Mouse (Mus musculus) layer of hippocampus, postnatal 14 days (tissue): ENCODE results near the gene Gtdc1. TPM values are rescaled to one million over a fixed set of nuclear protein-coding genes. Genes with fewer than 3 reads are reported as not detected.
A peak's percentile ranks its signal among the peaks of the same experiment; 100 is the strongest.

Experiments used
- DNase-seq, 2 experiments: peaks; one replicate each; pipeline ENCODE4 v3.0.0; 2021 to 2022; ENCODE audit warnings: low spot score in 2 of 2, mixed read lengths in 1 of 2
- total RNA-seq, 2 experiments: library from RNA; stranded (reverse); gene quantifications; 2 replicates each; pipeline ENCODE4 v1.2.3; 2021

The Gtdc1 gene
- total RNA-seq, 2 experiments from 2014 or later: 64.7 to 66.4 TPM

GRCm38 (mm10) chr2:44791134-44791533, 136.3 kb downstream of the Gtdc1 start:
- DNase-seq: no peak

GRCm38 (mm10) chr2:44782746-44783145, 144.7 kb downstream of the Gtdc1 start:
- no peak for DNase-seq

GRCm38 (mm10) chr2:44780961-44781360, 146.5 kb downstream of the Gtdc1 start:
- DNase-seq: no peak

GRCm38 (mm10) chr2:44763898-44764297, 163.6 kb downstream of the Gtdc1 start:
- no peak for DNase-seq

GRCm38 (mm10) chr2:44736618-44737017, 190.8 kb downstream of the Gtdc1 start:
- DNase-seq: no peak

GRCm38 (mm10) chr2:44721461-44721860, 206.0 kb downstream of the Gtdc1 start:
- DNase-seq: no peak

GRCm38 (mm10) chr2:44705883-44706615, 221.4 kb downstream of the Gtdc1 start:
- DNase-seq: peak; percentile 40 to 53

GRCm38 (mm10) chr2:44700276-44700675, 227.2 kb downstream of the Gtdc1 start:
- no peak for DNase-seq

GRCm38 (mm10) chr2:44696441-44696840, 231.0 kb downstream of the Gtdc1 start:
- DNase-seq: peak; percentile 41 to 76

- no peak for DNase-seq
Measured at GRCm38 (mm10) chr2:44693898-44694297, 233.6 kb downstream of the Gtdc1 start.

- peak in 1 of 2 experiments; percentile 24 for DNase-seq
Measured at GRCm38 (mm10) chr2:44664049-44664448, 263.4 kb downstream of the Gtdc1 start.

- no peak for DNase-seq
Measured at GRCm38 (mm10) chr2:44659870-44660269, 267.6 kb downstream of the Gtdc1 start.

- DNase-seq: no peak
Measured at GRCm38 (mm10) chr2:44659011-44659410, 268.4 kb downstream of the Gtdc1 start.

GRCm38 (mm10) chr2:44648537-44648936, 278.9 kb downstream of the Gtdc1 start:
- DNase-seq: no peak

- no peak for DNase-seq
Measured at GRCm38 (mm10) chr2:44646398-44646797, 281.1 kb downstream of the Gtdc1 start.

GRCm38 (mm10) chr2:44639370-44639769, 288.1 kb downstream of the Gtdc1 start:
- DNase-seq: no peak

- DNase-seq: no peak
Measured at GRCm38 (mm10) chr2:44638157-44638556, 289.3 kb downstream of the Gtdc1 start.

GRCm38 (mm10) chr2:44633971-44634370, 293.5 kb downstream of the Gtdc1 start:
- DNase-seq: no peak

- DNase-seq: no peak
Measured at GRCm38 (mm10) chr2:44633064-44633463, 294.4 kb downstream of the Gtdc1 start.

GRCm38 (mm10) chr2:44632584-44632983, 294.9 kb downstream of the Gtdc1 start:
- DNase-seq: no peak

- DNase-seq: no peak
Measured at GRCm38 (mm10) chr2:44631064-44631463, 296.4 kb downstream of the Gtdc1 start.

- DNase-seq: no peak
Measured at GRCm38 (mm10) chr2:44628778-44629177, 298.7 kb downstream of the Gtdc1 start.

GRCm38 (mm10) chr2:44625154-44625553, 302.3 kb downstream of the Gtdc1 start:
- DNase-seq: no peak
